Mouse (Mus musculus) heart, postnatal 0 days (tissue): Measurements from ENCODE around the gene Cald1. TPM values are rescaled to one million over a fixed set of nuclear protein-coding genes. Genes with fewer than 3 reads are reported as not detected.

Experiments used
- ATAC-seq: fragments of 200-750 bp; cut with Nextera tagmentation; 2 replicates; pipeline ENCODE4 v1.8.0; 2017; ENCODE audit warnings: low read depth, moderate number of reproducible peaks, moderate library complexity; ENCODE audit not compliant: insufficient read depth
- DNase-seq: peaks from one replicate; pipeline ENCODE4 v3.0.0-alpha.2; 2016; ENCODE audit warnings: low spot score
- H3K27ac ChIP-seq: fragments of 300-500 bp; sonication (generic); 2 replicates; pipeline ENCODE4 v1.5.1; 2014; ENCODE audit warnings: low read depth, mild to moderate bottlenecking
- H3K27me3 ChIP-seq: fragments of 300-500 bp; sonication (generic); 2 replicates; pipeline ENCODE4 v1.6.1; 2014; ENCODE audit warnings: low read length, mixed read lengths; ENCODE audit not compliant: control insufficient read depth, insufficient read depth
- H3K36me3 ChIP-seq: fragments of 300-500 bp; sonication (generic); replicated peaks from 2 replicates; pipeline ENCODE4 v1.6.1; 2014; ENCODE audit warnings: low read length, mixed read lengths; ENCODE audit not compliant: control insufficient read depth, insufficient read depth
- H3K4me1 ChIP-seq: fragments of 300-500 bp; sonication (generic); 2 replicates; pipeline ENCODE4 v1.6.1; 2014; ENCODE audit warnings: antibody characterized with exemption; ENCODE audit not compliant: control insufficient read depth, insufficient read depth
- H3K4me2 ChIP-seq: fragments of 300-500 bp; sonication (generic); 2 replicates; pipeline ENCODE4 v1.6.1; 2014; ENCODE audit warnings: low read depth, mild to moderate bottlenecking, low read length, moderate library complexity
- H3K4me3 ChIP-seq: fragments of 300-500 bp; sonication (generic); 2 replicates; pipeline ENCODE4 v1.5.1; 2014; ENCODE audit warnings: low read depth, low read length
- H3K9ac ChIP-seq: fragments of 300-500 bp; sonication (generic); replicated peaks from 2 replicates; pipeline ENCODE4 v1.6.1; 2014; ENCODE audit warnings: low read depth, low read length, mixed read lengths
- H3K9me3 ChIP-seq: fragments of 300-500 bp; sonication (generic); replicated peaks from 2 replicates; pipeline ENCODE4 v1.6.1; 2016; ENCODE audit warnings: low read length; ENCODE audit not compliant: control insufficient read depth
- CTCF ChIP-seq: IDR thresholded peaks from 2 replicates; pipeline ENCODE4 v1.5.1; 2016; ENCODE audit warnings: antibody characterized with exemption, control low read depth, low read depth
- EP300 ChIP-seq: IDR thresholded peaks from 2 replicates; pipeline ENCODE4 v1.6.1; 2016; ENCODE audit warnings: antibody characterized with exemption, low read depth
- WGBS: fragments of 180-500 bp; shearing (Covaris S2); extraction: QIAGEN DNeasy Blood & Tissue Kit; methylation state at CpG from one replicate; pipeline ENCODE4 v1.1.7; 2014; 5-methylcytosine and 5-hydroxymethylcytosine counted together
- polyA plus RNA-seq: library from polyadenylated mRNA; unstranded; fragments of >200 nt; fragmentation: Nextera tagmentation; extraction: Ambion mirVana; gene quantifications from 2 replicates; pipeline ENCODE4 v1.2.1, GENCODE M21; 2015
- total RNA-seq: library from RNA; depleted of rRNA; stranded (reverse); fragments of >200 nt; gene quantifications from 2 replicates; pipeline ENCODE4 v1.2.3, GENCODE M21; 2014; ENCODE audit warnings: low replicate concordance

Cald1 gene
- total and polyA plus RNA-seq, 2 experiments from 2014 or later: 56.6 to 105 TPM

- no peak overlapping the region for H3K9ac ChIP-seq
- H3K4me3 ChIP-seq: no peak overlapping the region
- peaks cover 22% of the 10 kb centered on the region for H3K4me1 ChIP-seq
- ATAC-seq (no peak), DNase-seq (no peak)
- 0 out of 2 replicates have a peak, but pooled peaks cover 4% of the 10 kb centered on the region for H3K9me3 ChIP-seq
- TF ChIP-seq CTCF (no peak), EP300 (no peak)
- H3K36me3 ChIP-seq: peaks cover 5% of the 10 kb centered on the region; the same call in 1 of the 2 replicates
- WGBS: 29% methylated on average over 5 of the region's 5 CpGs
- H3K4me2 ChIP-seq: no peak overlapping the region
- no peak overlapping the region for H3K27ac ChIP-seq
- H3K27me3 ChIP-seq: no peaks in the 10 kb centered on the region
Observed at GRCm38 (mm10) chr6:34658791-34659190, 60.5 kb downstream of the Cald1 start.

GRCm38 (mm10) chr6:34660724-34661123, 62.4 kb downstream of the Cald1 start:
- H3K4me1 ChIP-seq: peaks cover 22% of the 10 kb centered on the region
- TF ChIP-seq EP300 (no peak), CTCF (no peak)
- no peaks in the 10 kb centered on the region for H3K27me3 ChIP-seq
- 0 out of 2 replicates have a peak, but pooled peaks cover 4% of the 10 kb centered on the region for H3K9me3 ChIP-seq
- no peak overlapping the region for H3K9ac ChIP-seq
- peak overlapping the region; percentile 46 for H3K4me2 ChIP-seq
- peak; percentile 71 for DNase-seq
- H3K4me3 ChIP-seq: peak overlapping the region; percentile 1
- H3K27ac ChIP-seq: peak overlapping the region; percentile 3; the same call in 1 of the 2 replicates
- peak; percentile 68 for ATAC-seq
- peaks cover 5% of the 10 kb centered on the region; the same call in 1 of the 2 replicates for H3K36me3 ChIP-seq
- WGBS: 6% methylated on average over 8 of the region's 8 CpGs

- no peak overlapping the region for H3K27ac ChIP-seq
- ATAC-seq (no peak), DNase-seq (no peak)
- WGBS: 74% methylated on average over 6 of the region's 6 CpGs
- H3K9me3 ChIP-seq: 0 out of 2 replicates have a peak, but pooled peaks cover 4% of the 10 kb centered on the region
- TF ChIP-seq CTCF (no peak), EP300 (no peak)
- H3K36me3 ChIP-seq: peaks cover 5% of the 10 kb centered on the region; the same call in 1 of the 2 replicates
- peaks cover 22% of the 10 kb centered on the region for H3K4me1 ChIP-seq
- no peak overlapping the region for H3K4me2 ChIP-seq
- no peaks in the 10 kb centered on the region for H3K27me3 ChIP-seq
- H3K9ac ChIP-seq: no peak overlapping the region
- no peak overlapping the region for H3K4me3 ChIP-seq
Observed at GRCm38 (mm10) chr6:34662626-34663025, 64.3 kb downstream of the Cald1 start.

- H3K4me2 ChIP-seq: no peak overlapping the region
- 56% methylated on average over 4 of the region's 4 CpGs for WGBS
- TF ChIP-seq EP300 (no peak), CTCF (no peak)
- H3K4me1 ChIP-seq: peaks cover 17% of the 10 kb centered on the region
- H3K27ac ChIP-seq: no peak overlapping the region
- no peak overlapping the region for H3K4me3 ChIP-seq
- H3K36me3 ChIP-seq: peaks cover 5% of the 10 kb centered on the region; the same call in 1 of the 2 replicates
- ATAC-seq (no peak), DNase-seq (no peak)
- H3K9ac ChIP-seq: no peak overlapping the region
- 0 out of 2 replicates have a peak, but pooled peaks cover 4% of the 10 kb centered on the region for H3K9me3 ChIP-seq
- no peaks in the 10 kb centered on the region for H3K27me3 ChIP-seq
Observed at GRCm38 (mm10) chr6:34664291-34664690, 66.0 kb downstream of the Cald1 start.

GRCm38 (mm10) chr6:34664749-34665148, 66.4 kb downstream of the Cald1 start:
- peaks cover 5% of the 10 kb centered on the region; the same call in 1 of the 2 replicates for H3K36me3 ChIP-seq
- ATAC-seq: no peak
- TF ChIP-seq CTCF (no peak), EP300 (no peak)
- H3K27me3 ChIP-seq: no peaks in the 10 kb centered on the region
- H3K9me3 ChIP-seq: 0 out of 2 replicates have a peak, but pooled peaks cover 4% of the 10 kb centered on the region
- 71% methylated on average over 5 of the region's 5 CpGs for WGBS
- H3K27ac ChIP-seq: no peak overlapping the region
- H3K4me2 ChIP-seq: no peak overlapping the region
- peaks cover 14% of the 10 kb centered on the region for H3K4me1 ChIP-seq
- no peak overlapping the region for H3K9ac ChIP-seq
- no peak for DNase-seq
- H3K4me3 ChIP-seq: no peak overlapping the region

GRCm38 (mm10) chr6:34668739-34669254, 70.5 kb downstream of the Cald1 start:
- no peak for TF ChIP-seq EP300
- TF ChIP-seq CTCF: no peak

More at GRCm38 (mm10) chr6:34668739-34669254, 70.5 kb downstream of the Cald1 start:
- Histone ChIP-seq H3K9me3 (no peaks in the 10 kb centered on the region), H3K27ac (no peak overlapping the region), H3K4me1 (no peaks in the 10 kb centered on the region), H3K4me2 (no peak overlapping the region), H3K9ac (no peak overlapping the region), H3K36me3 (no peaks in the 10 kb centered on the region), H3K4me3 (no peak overlapping the region), H3K27me3 (no peaks in the 10 kb centered on the region)
- DNase-seq (no peak), ATAC-seq (no peak)
- WGBS: 79% methylated on average over 5 of the region's 5 CpGs
